ENCODE assay signal across 21 mouse cellular contexts in the genomic region with DNA sequence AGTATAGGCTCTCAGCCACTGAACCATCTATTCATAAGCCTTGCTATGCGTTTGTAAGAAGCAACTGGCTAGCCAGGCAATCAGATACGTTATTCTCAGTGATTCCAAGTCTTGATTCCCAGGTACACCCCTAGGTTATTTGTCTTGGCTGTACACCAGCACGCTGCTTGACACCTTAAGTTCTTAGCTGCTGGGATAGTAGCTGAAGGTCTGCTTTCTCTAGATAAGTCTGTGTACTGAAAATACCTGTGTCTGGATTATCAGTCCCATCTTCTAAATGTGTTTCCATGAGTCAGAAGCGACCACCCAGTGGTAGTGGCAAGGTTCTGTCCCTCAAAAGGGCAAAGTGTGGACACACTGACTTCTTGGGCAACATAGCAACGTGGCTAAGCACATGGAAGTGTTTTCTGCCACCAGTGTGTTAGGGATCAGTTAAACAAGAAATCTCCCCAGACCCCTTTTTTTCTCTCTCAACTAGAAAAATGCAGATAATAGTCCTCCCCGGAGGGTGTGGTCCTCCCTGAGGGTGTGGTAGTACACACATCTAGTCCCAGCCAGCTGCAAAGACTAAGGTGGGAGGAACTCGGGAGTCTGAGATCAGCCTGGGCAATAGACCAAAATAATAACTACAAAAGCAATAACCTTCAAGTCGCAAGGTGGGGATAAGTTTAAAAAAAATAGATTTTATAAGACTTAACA.
DNase-seq lines count a peak whose midpoint lies in the region; ATAC-seq and TF ChIP-seq lines count a peak whose summit lies in the region.
"Had no signal": no experiment of that assay in that cellular context is flagged by ENCODE, and none has a peak within 500 bp of the region (broad histone marks: within the 10 kb centered on the region; RNA-seq: fewer than 3 reads in every experiment).

No protein-coding gene starts in this region.

- ATAC-seq in erythroblast, adult 5-6 weeks (replicated peaks; ENCODE audit: low FRiP score, poor library complexity, severe bottlenecking) = no peak
- ATAC-seq: forebrain, postnatal 0 days; liver, embryonic 12.5 days had no signal

- no peak overlapping the region for H3K4me3 ChIP-seq in layer of hippocampus, adult 2 months
- H3K4me3 ChIP-seq: embryonic facial prominence, embryonic 13.5 days; hindbrain, embryonic 15.5 days; limb, embryonic 12.5 days; liver, embryonic 12.5 days; neural tube, embryonic 12.5 days had no signal

- peak overlapping the region; percentile 36; the same call in 1 of the 2 replicates for H3K27ac ChIP-seq in layer of hippocampus, adult 2 months
- H3K27ac ChIP-seq: embryonic facial prominence, embryonic 13.5 days; hindbrain, embryonic 15.5 days; limb, embryonic 12.5 days; liver, embryonic 12.5 days; neural tube, embryonic 12.5 days had no signal

- DNase-seq in layer of hippocampus, adult 2 months (ENCODE audit: low spot score in 2 of 2) = no peak
- no peak for DNase-seq in layer of hippocampus, postnatal 10 days (ENCODE audit: low spot score in 2 of 2)
- DNase-seq in 416B (ENCODE audit: low read depth) = peak; percentile 25
- DNase-seq in MEL-GATA-1-ER (ENCODE audit: extremely low read depth, low read depth) = peak; percentile 27
- DNase-seq in fat pad, adult 2 months (ENCODE audit: extremely low read depth, low read depth, low spot score) = peak; percentile 25
- no peak for DNase-seq in T-cell, adult 2 months (ENCODE audit: low spot score)
- DNase-seq: B cell, adult 2 months; cerebellum, adult 2 months; cerebellum, postnatal 25 days; forebrain, postnatal 0 days; kidney, adult 8-10 months; kidney, postnatal 10 days; layer of hippocampus, postnatal 36 days; midbrain, embryonic 14.5 days; thymus, postnatal 14 days had no signal

- no peak for TF ChIP-seq CTCF in layer of hippocampus, adult 2 months (conservative IDR thresholded peaks at IDR 0.05)

Comparison
In these comparisons a context has a peak if more than half of its experiments do, and no peak if none do; other contexts are left out.
1. DNase-seq: peak in 416B (single experiment), MEL-GATA-1-ER (single experiment) and fat pad, adult 2 months (single experiment); none in layer of hippocampus, adult 2 months (0 of 2), layer of hippocampus, postnatal 10 days (0 of 2) and T-cell, adult 2 months (single experiment).